Mouse (Mus musculus): ENCODE measurements around the gene Gm10718.
"Not testable (repeated sequence)": the region's sequence is repeated elsewhere in the genome, so short reads cannot be mapped to it uniquely, and the experiment has no call there.

GRCm38 (mm10) chr9:3030677-3031318 is 7.5 kb downstream of the Gm10718 start:
- TF ChIP-seq CTCF (IDR thresholded peaks at IDR 0.05; ENCODE audit: borderline replicate concordance, insufficient read depth, low read depth, low read length); POLR2A (IDR thresholded peaks at IDR 0.05; ENCODE audit: borderline replicate concordance, insufficient read depth, low read length): not testable (repeated sequence)
